Mouse (Mus musculus): ENCODE results near the gene Susd2. TPM values are rescaled to one million over a fixed set of nuclear protein-coding genes. Genes with fewer than 3 reads are reported as not detected.

The Susd2 gene
- total and polyA plus RNA-seq, 3 experiments: 0.51 to 3.0 (median 0.70) TPM

DNA sequence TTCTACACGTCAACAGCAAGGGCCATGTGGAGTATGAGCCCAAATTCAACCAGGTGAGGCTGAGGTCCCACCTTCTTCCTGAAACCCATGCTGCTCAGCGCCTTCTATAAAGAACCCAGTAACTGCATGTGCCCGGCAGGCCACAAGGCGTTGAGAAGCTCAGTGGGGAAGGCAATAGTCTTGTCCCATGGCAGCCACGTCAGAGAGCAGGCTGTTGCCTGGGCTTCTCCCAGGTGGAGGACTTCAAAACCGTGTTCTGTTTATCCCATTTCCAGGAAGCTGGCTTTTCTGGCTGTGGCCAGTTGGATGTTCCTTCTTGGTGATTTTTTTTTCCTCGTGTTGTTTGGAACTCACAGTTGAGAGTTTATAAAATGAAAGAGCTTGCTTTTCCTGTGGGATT, 33.3 kb downstream of the Susd2 start:
- Histone ChIP-seq H3K27me3 (replicated peaks) (no peaks in the 10 kb centered on the region), H3K4me3 (replicated peaks in 1 of 3; ENCODE audit: low read depth in 2 of 3, low read length in 2 of 3, poor library complexity in 1 of 3) (no peak overlapping the region), H3K4me1 (ENCODE audit: control insufficient read depth in 1 of 2, insufficient read depth in 2 of 2) (0 out of 4 replicates have a peak, but pooled peaks cover 0 to 3% of the 10 kb centered on the region in 2 experiments), H3K79me2 (replicated peaks; ENCODE audit: control insufficient read depth, extremely low read depth, insufficient read depth, poor library complexity, severe bottlenecking) (no peaks in the 10 kb centered on the region), H3K9ac (ENCODE audit: insufficient read depth, low read depth) (no peak overlapping the region), H3K9me3 (replicated peaks; ENCODE audit: low read length) (no peaks in the 10 kb centered on the region), H3K4me2 (ENCODE audit: insufficient read depth, low read depth, poor library complexity, severe bottlenecking) (no peak overlapping the region), H3K36me3 (replicated peaks in 1 of 2; ENCODE audit: control insufficient read depth in 1 of 2, insufficient read depth in 1 of 2, low read length in 1 of 2) (no peaks in the 10 kb centered on the region), H3K27ac (ENCODE audit: insufficient read depth, low read depth) (no peak overlapping the region)
- in situ Hi-C loops (cut with MboI; ENCODE audit: low pct_ligation_motif_present, low pct_unique_long_range_greater_than_20kb, low sequenced_read_pairs): no loop called here
- dilution Hi-C loops (cut with MboI; ENCODE audit: extremely low pct_ligation_motif_present, extremely low pct_unique_long_range_greater_than_20kb, low sequenced_read_pairs): no loop called here
- no peak for DNase-seq (ENCODE audit: extremely low read depth)
- TF ChIP-seq ZNF384 (IDR thresholded peaks at IDR 0.05; ENCODE audit: low read depth, low read length) (no peak), CHD2 (IDR thresholded peaks at IDR 0.05; ENCODE audit: low read length) (no peak), NRF1 (IDR thresholded peaks at IDR 0.05; ENCODE audit: low read depth, low read length) (no peak), SIN3A (IDR thresholded peaks at IDR 0.05; ENCODE audit: low read length) (no peak), MAFK (IDR thresholded peaks at IDR 0.05; ENCODE audit: insufficient replicate concordance, low read length) (no peak), EP300 (IDR thresholded peaks at IDR 0.05; ENCODE audit: low read length) (no peak), RAD21 (IDR thresholded peaks at IDR 0.05; ENCODE audit: low read depth, low read length) (no peak), BHLHE40 (IDR thresholded peaks at IDR 0.05; ENCODE audit: low read depth, low read length) (no peak), CTCF (conservative IDR thresholded peaks at IDR 0.05 in 1 of 2, IDR thresholded peaks at IDR 0.05 in 1 of 2; ENCODE audit: low read depth in 2 of 2, low read length in 2 of 2) (no peak), MAX (IDR thresholded peaks at IDR 0.05; ENCODE audit: low read length) (no peak)

GRCm38 (mm10) chr10:75608975-75609374, 34.8 kb downstream of the Susd2 start:
- Histone ChIP-seq H3K27me3 (replicated peaks) (no peaks in the 10 kb centered on the region), H3K4me2 (ENCODE audit: insufficient read depth, low read depth, poor library complexity, severe bottlenecking) (no peak overlapping the region), H3K9me3 (replicated peaks; ENCODE audit: low read length) (no peaks in the 10 kb centered on the region), H3K79me2 (replicated peaks; ENCODE audit: control insufficient read depth, extremely low read depth, insufficient read depth, poor library complexity, severe bottlenecking) (no peaks in the 10 kb centered on the region), H3K4me3 (replicated peaks in 1 of 3; ENCODE audit: low read depth in 2 of 3, low read length in 2 of 3, poor library complexity in 1 of 3) (no peak overlapping the region), H3K36me3 (replicated peaks in 1 of 2; ENCODE audit: control insufficient read depth in 1 of 2, insufficient read depth in 1 of 2, low read length in 1 of 2) (no peaks in the 10 kb centered on the region), H3K27ac (ENCODE audit: insufficient read depth, low read depth) (no peak overlapping the region), H3K4me1 (ENCODE audit: control insufficient read depth in 1 of 2, insufficient read depth in 2 of 2) (peaks cover 0 to 10% of the 10 kb centered on the region in 2 experiments; a peak in 1 of 4 replicates), H3K9ac (ENCODE audit: insufficient read depth, low read depth) (no peak overlapping the region)
- dilution Hi-C loops (cut with MboI; ENCODE audit: extremely low pct_ligation_motif_present, extremely low pct_unique_long_range_greater_than_20kb, low sequenced_read_pairs): no loop called here
- in situ Hi-C loops (cut with MboI; ENCODE audit: low pct_ligation_motif_present, low pct_unique_long_range_greater_than_20kb, low sequenced_read_pairs): no loop called here
- DNase-seq (ENCODE audit: extremely low read depth): no peak
- no peak for TF ChIP-seq ETS1 (conservative IDR thresholded peaks at IDR 0.05; ENCODE audit: low read depth, low read length)
- no peak for TF ChIP-seq JUN (IDR thresholded peaks at IDR 0.05; ENCODE audit: insufficient read depth, low read depth, low read length)
- TF ChIP-seq CHD2 (IDR thresholded peaks at IDR 0.05; ENCODE audit: low read length): no peak
- no peak for TF ChIP-seq SIN3A (IDR thresholded peaks at IDR 0.05; ENCODE audit: low read length)
- TF ChIP-seq ZC3H11A (IDR thresholded peaks at IDR 0.05; ENCODE audit: low read depth, low read length): no peak
- no peak for TF ChIP-seq NELFE (IDR thresholded peaks at IDR 0.05; ENCODE audit: low read depth, low read length)
- no peak for TF ChIP-seq PAX5 (IDR thresholded peaks at IDR 0.05; ENCODE audit: low read length)
- TF ChIP-seq USF2 (conservative IDR thresholded peaks at IDR 0.05; ENCODE audit: low read depth, low read length): no peak
- no peak for TF ChIP-seq USF1 (IDR thresholded peaks at IDR 0.05; ENCODE audit: low read depth, low read length)
- no peak for TF ChIP-seq MYC (IDR thresholded peaks at IDR 0.05; ENCODE audit: low read depth, low read length)
- no peak for TF ChIP-seq RCOR1 (conservative IDR thresholded peaks at IDR 0.05; ENCODE audit: low read depth, low read length)
- TF ChIP-seq GABPA (IDR thresholded peaks at IDR 0.05; ENCODE audit: insufficient replicate concordance, low read depth, low read length): no peak
- TF ChIP-seq BHLHE40 (IDR thresholded peaks at IDR 0.05; ENCODE audit: low read depth, low read length): no peak
- no peak for TF ChIP-seq TBP (conservative IDR thresholded peaks at IDR 0.05; ENCODE audit: low read depth, low read length)
- TF ChIP-seq ZKSCAN1 (IDR thresholded peaks at IDR 0.05; ENCODE audit: borderline replicate concordance, low read depth, low read length): no peak

Measured in CH12.LX (cell line).